Mouse (Mus musculus): ENCODE measurements around the gene Large1. TPM values are rescaled to one million over a fixed set of nuclear protein-coding genes. Genes with fewer than 3 reads are reported as not detected.
"Not testable (repeated sequence)": the region's sequence is repeated elsewhere in the genome, so short reads cannot be mapped to it uniquely, and the experiment has no call there.

The Large1 gene
- polyA plus RNA-seq, 1 experiment from 2014 or later, result 6.6 TPM

GRCm38 (mm10) chr8:73328056-73328455, 25.3 kb downstream of the Large1 start:
- H3K4me3 ChIP-seq, result no peak overlapping the region
- no peak overlapping the region for H3K9ac ChIP-seq
- no peaks in the 10 kb centered on the region for H3K9me3 ChIP-seq (replicated peaks)
- H3K27me3 ChIP-seq, result no peaks in the 10 kb centered on the region
- H3K4me2 ChIP-seq, result no peak overlapping the region
- WGBS, result 84% methylated on average over 3 of the region's 3 CpGs
- ATAC-seq (replicated peaks; ENCODE audit: insufficient number of reproducible peaks, insufficient read depth, low FRiP score, low read depth), result no peak
- no peak overlapping the region for H3K27ac ChIP-seq
- H3K36me3 ChIP-seq, result no peaks in the 10 kb centered on the region
- H3K4me1 ChIP-seq (replicated peaks), result peaks cover 4% of the 10 kb centered on the region

- H3K4me1 ChIP-seq (replicated peaks), result peaks cover 4% of the 10 kb centered on the region
- no peak overlapping the region for H3K9ac ChIP-seq
- no peak overlapping the region for H3K4me3 ChIP-seq
- WGBS, result 66% methylated on average over 4 of the region's 4 CpGs
- H3K27me3 ChIP-seq, result no peaks in the 10 kb centered on the region
- no peak overlapping the region for H3K27ac ChIP-seq
- H3K36me3 ChIP-seq, result no peaks in the 10 kb centered on the region
- H3K9me3 ChIP-seq (replicated peaks), result no peaks in the 10 kb centered on the region
- no peak for ATAC-seq (replicated peaks; ENCODE audit: insufficient number of reproducible peaks, insufficient read depth, low FRiP score, low read depth)
- no peak overlapping the region for H3K4me2 ChIP-seq
Observed at GRCm38 (mm10) chr8:73324667-73325066, 28.7 kb downstream of the Large1 start.

GRCm38 (mm10) chr8:73323591-73323990, 29.7 kb downstream of the Large1 start:
- 79% methylated on average over 1 of the region's 1 CpGs for WGBS
- no peak for ATAC-seq (replicated peaks; ENCODE audit: insufficient number of reproducible peaks, insufficient read depth, low FRiP score, low read depth)
- Histone ChIP-seq H3K9ac (no peak overlapping the region), H3K27ac (no peak overlapping the region), H3K4me2 (no peak overlapping the region), H3K27me3 (no peaks in the 10 kb centered on the region), H3K4me3 (no peak overlapping the region), H3K9me3 (replicated peaks) (no peaks in the 10 kb centered on the region), H3K36me3 (no peaks in the 10 kb centered on the region), H3K4me1 (replicated peaks) (peaks cover 4% of the 10 kb centered on the region)

- H3K27me3 ChIP-seq; H3K4me1 ChIP-seq (replicated peaks); H3K4me2 ChIP-seq; H3K9me3 ChIP-seq (replicated peaks); H3K4me3 ChIP-seq; H3K36me3 ChIP-seq; H3K27ac ChIP-seq; H3K9ac ChIP-seq: not testable (repeated sequence)
- WGBS, result 100% methylated on average over 1 of the region's 3 CpGs
- ATAC-seq (replicated peaks; ENCODE audit: insufficient number of reproducible peaks, insufficient read depth, low FRiP score, low read depth), result peak; percentile 83; the same call in 1 of the 2 replicates
Observed at GRCm38 (mm10) chr8:73319500-73319899, 33.8 kb downstream of the Large1 start.

GRCm38 (mm10) chr8:73313911-73314310, 39.4 kb downstream of the Large1 start:
- Histone ChIP-seq H3K4me2 (no peak overlapping the region), H3K27me3 (no peaks in the 10 kb centered on the region), H3K4me1 (replicated peaks) (peaks cover 32% of the 10 kb centered on the region), H3K27ac (peak overlapping the region; percentile 86), H3K9me3 (replicated peaks) (no peaks in the 10 kb centered on the region), H3K4me3 (no peak overlapping the region), H3K36me3 (no peaks in the 10 kb centered on the region), H3K9ac (no peak overlapping the region)
- 89% methylated on average over 2 of the region's 2 CpGs for WGBS
- ATAC-seq (replicated peaks; ENCODE audit: insufficient number of reproducible peaks, insufficient read depth, low FRiP score, low read depth), result no peak

GRCm38 (mm10) chr8:73312714-73313607, 40.4 kb downstream of the Large1 start:
- ATAC-seq (replicated peaks; ENCODE audit: insufficient number of reproducible peaks, insufficient read depth, low FRiP score, low read depth), result peak; percentile 73
- WGBS, result 42% methylated on average over 8 of the region's 8 CpGs
- Histone ChIP-seq H3K9ac (no peak overlapping the region), H3K27me3 (no peaks in the 10 kb centered on the region), H3K9me3 (replicated peaks) (no peaks in the 10 kb centered on the region), H3K4me2 (peak overlapping the region; percentile 45), H3K27ac (peak overlapping the region; percentile 86), H3K4me3 (no peak overlapping the region; the same call in 1 of the 2 replicates), H3K36me3 (no peaks in the 10 kb centered on the region), H3K4me1 (replicated peaks) (peaks cover 32% of the 10 kb centered on the region)

GRCm38 (mm10) chr8:73310471-73310870, 42.9 kb downstream of the Large1 start:
- ATAC-seq (replicated peaks; ENCODE audit: insufficient number of reproducible peaks, insufficient read depth, low FRiP score, low read depth), result no peak
- H3K27me3 ChIP-seq, result no peaks in the 10 kb centered on the region
- WGBS, result 94% methylated on average over 1 of the region's 1 CpGs

GRCm38 (mm10) chr8:73310036-73310435, 43.3 kb downstream of the Large1 start:
- H3K4me2 ChIP-seq, result no peak overlapping the region
- no peak overlapping the region for H3K27ac ChIP-seq
- H3K9me3 ChIP-seq (replicated peaks), result no peaks in the 10 kb centered on the region
- no peaks in the 10 kb centered on the region for H3K27me3 ChIP-seq
- no peaks in the 10 kb centered on the region for H3K36me3 ChIP-seq
- H3K4me1 ChIP-seq (replicated peaks), result peaks cover 32% of the 10 kb centered on the region
- H3K9ac ChIP-seq, result no peak overlapping the region
- no peak overlapping the region for H3K4me3 ChIP-seq
- ATAC-seq (replicated peaks; ENCODE audit: insufficient number of reproducible peaks, insufficient read depth, low FRiP score, low read depth), result no peak

More at GRCm38 (mm10) chr8:73310471-73310870, 42.9 kb downstream of the Large1 start:
- Histone ChIP-seq H3K4me1 (replicated peaks) (peaks cover 32% of the 10 kb centered on the region), H3K9ac (no peak overlapping the region), H3K4me3 (no peak overlapping the region), H3K36me3 (no peaks in the 10 kb centered on the region), H3K27ac (no peak overlapping the region), H3K9me3 (replicated peaks) (no peaks in the 10 kb centered on the region), H3K4me2 (no peak overlapping the region)

GRCm38 (mm10) chr8:73303907-73304306, 49.4 kb downstream of the Large1 start:
- Histone ChIP-seq H3K27ac (no peak overlapping the region), H3K36me3 (no peaks in the 10 kb centered on the region), H3K4me1 (replicated peaks) (peaks cover 5% of the 10 kb centered on the region; the same call in 1 of the 2 replicates), H3K4me2 (no peak overlapping the region), H3K9ac (no peak overlapping the region), H3K4me3 (no peak overlapping the region), H3K27me3 (no peaks in the 10 kb centered on the region), H3K9me3 (replicated peaks) (no peaks in the 10 kb centered on the region)
- ATAC-seq (replicated peaks; ENCODE audit: insufficient number of reproducible peaks, insufficient read depth, low FRiP score, low read depth), result no peak
- WGBS, result 47% methylated on average over 4 of the region's 4 CpGs

- H3K27me3 ChIP-seq, result no peaks in the 10 kb centered on the region
- peaks cover 5% of the 10 kb centered on the region; the same call in 1 of the 2 replicates for H3K4me1 ChIP-seq (replicated peaks)
- no peaks in the 10 kb centered on the region for H3K9me3 ChIP-seq (replicated peaks)
- H3K36me3 ChIP-seq, result no peaks in the 10 kb centered on the region
- no peak overlapping the region for H3K27ac ChIP-seq
- H3K9ac ChIP-seq, result no peak overlapping the region
- ATAC-seq (replicated peaks; ENCODE audit: insufficient number of reproducible peaks, insufficient read depth, low FRiP score, low read depth), result no peak
- no peak overlapping the region for H3K4me3 ChIP-seq
- no peak overlapping the region for H3K4me2 ChIP-seq
- WGBS, result 64% methylated on average over 3 of the region's 3 CpGs
Observed at GRCm38 (mm10) chr8:73302947-73303346, 50.4 kb downstream of the Large1 start.

- Histone ChIP-seq H3K27ac (no peak overlapping the region), H3K36me3 (no peaks in the 10 kb centered on the region), H3K4me3 (no peak overlapping the region), H3K9me3 (replicated peaks) (no peaks in the 10 kb centered on the region), H3K9ac (no peak overlapping the region), H3K27me3 (no peaks in the 10 kb centered on the region), H3K4me1 (replicated peaks) (0 out of 2 replicates have a peak, but pooled peaks cover 3% of the 10 kb centered on the region), H3K4me2 (no peak overlapping the region)
- no peak for ATAC-seq (replicated peaks; ENCODE audit: insufficient number of reproducible peaks, insufficient read depth, low FRiP score, low read depth)
Observed at GRCm38 (mm10) chr8:73295531-73295930, 57.8 kb downstream of the Large1 start.

- WGBS, result 67% methylated on average over 2 of the region's 2 CpGs
- ATAC-seq (replicated peaks; ENCODE audit: insufficient number of reproducible peaks, insufficient read depth, low FRiP score, low read depth), result no peak
Observed at GRCm38 (mm10) chr8:73293655-73294054, 59.7 kb downstream of the Large1 start.

More at GRCm38 (mm10) chr8:73293655-73294054, 59.7 kb downstream of the Large1 start:
- no peaks in the 10 kb centered on the region for H3K36me3 ChIP-seq
- H3K9me3 ChIP-seq (replicated peaks), result no peaks in the 10 kb centered on the region
- 0 out of 2 replicates have a peak, but pooled peaks cover 3% of the 10 kb centered on the region for H3K4me1 ChIP-seq (replicated peaks)
- no peak overlapping the region for H3K4me3 ChIP-seq
- no peak overlapping the region for H3K9ac ChIP-seq
- no peaks in the 10 kb centered on the region for H3K27me3 ChIP-seq
- H3K27ac ChIP-seq, result no peak overlapping the region
- H3K4me2 ChIP-seq, result no peak overlapping the region
